Comparison of ENCODE assay signal across 11 mouse cellular contexts in genomic region chr17:87011301-87012019, GRCm38 (mm10). TPM values are rescaled to one million over a fixed set of nuclear protein-coding genes. Genes with fewer than 3 reads are reported as not detected.
DNase-seq lines count a peak whose midpoint lies in the region; ATAC-seq lines count a peak whose summit lies in the region.
"Had no signal": no experiment of that assay in that cellular context is flagged by ENCODE, and none has a peak within 500 bp of the region (broad histone marks: within the 10 kb centered on the region; RNA-seq: fewer than 3 reads in every experiment).

No protein-coding gene starts in this region.

- no peak overlapping the region for H3K4me2 ChIP-seq in forebrain, embryonic 14.5 days (ENCODE audit: low read length)
- H3K4me2 ChIP-seq in forebrain, embryonic 11.5 days (ENCODE audit: low read depth, low read length, severe bottlenecking), result no peak overlapping the region
- no peak overlapping the region for H3K4me2 ChIP-seq in kidney, embryonic 14.5 days (replicated peaks; ENCODE audit: low read depth, low read length)
- H3K4me2 ChIP-seq: embryonic facial prominence, embryonic 13.5 days had no signal

- no peaks in the 10 kb centered on the region for H3K9me3 ChIP-seq in forebrain, embryonic 14.5 days (replicated peaks; ENCODE audit: control insufficient read depth, low read length)
- H3K9me3 ChIP-seq in forebrain, embryonic 11.5 days (ENCODE audit: control insufficient read depth, low read length), result no peaks in the 10 kb centered on the region
- no peaks in the 10 kb centered on the region for H3K9me3 ChIP-seq in kidney, embryonic 14.5 days (ENCODE audit: control insufficient read depth, low read length)
- H3K9me3 ChIP-seq: heart, embryonic 10.5 days had no signal

- no peak overlapping the region for H3K4me3 ChIP-seq in forebrain, embryonic 14.5 days (ENCODE audit: low read depth, low read length)
- no peak overlapping the region for H3K4me3 ChIP-seq in forebrain, embryonic 11.5 days (ENCODE audit: low read depth, low read length)
- H3K4me3 ChIP-seq in kidney, embryonic 14.5 days (ENCODE audit: low read length), result no peak overlapping the region
- H3K4me3 ChIP-seq: embryonic facial prominence, embryonic 13.5 days; heart, embryonic 10.5 days had no signal

- WGBS in forebrain, embryonic 14.5 days, result 71% methylated on average over 13 of the region's 13 CpGs
- 96% methylated on average over 13 of the region's 13 CpGs for WGBS in forebrain, embryonic 11.5 days
- 90% methylated on average over 13 of the region's 13 CpGs for WGBS in kidney, embryonic 14.5 days

- no peaks in the 10 kb centered on the region; the same call in 1 of the 2 replicates for H3K4me1 ChIP-seq in forebrain, embryonic 14.5 days (ENCODE audit: control insufficient read depth, insufficient read depth, low read length)
- H3K4me1 ChIP-seq in forebrain, embryonic 11.5 days (replicated peaks; ENCODE audit: control insufficient read depth, insufficient read depth, low read length), result no peaks in the 10 kb centered on the region
- H3K4me1 ChIP-seq in kidney, embryonic 14.5 days (ENCODE audit: control insufficient read depth, insufficient read depth, low read length), result no peaks in the 10 kb centered on the region
- H3K4me1 ChIP-seq: embryonic facial prominence, embryonic 13.5 days; heart, embryonic 10.5 days had no signal

- peak; percentile 85 for ATAC-seq in forebrain, embryonic 14.5 days
- no peak for ATAC-seq in forebrain, embryonic 11.5 days (replicated peaks; ENCODE audit: low FRiP score)
- ATAC-seq in activated CD4-positive, CD25-positive, alpha-beta regulatory T cell, adult 4 months, result no peak
- ATAC-seq in kidney, embryonic 14.5 days (ENCODE audit: low FRiP score, low TSS enrichment), result no peak

- peak overlapping the region; percentile 65; the same call in 1 of the 2 replicates for H3K27ac ChIP-seq in forebrain, embryonic 14.5 days (ENCODE audit: low read depth, low read length)
- H3K27ac ChIP-seq in forebrain, embryonic 11.5 days (ENCODE audit: low read depth, low read length), result no peak overlapping the region
- no peak overlapping the region for H3K27ac ChIP-seq in kidney, embryonic 14.5 days (ENCODE audit: low read depth, low read length)
- H3K27ac ChIP-seq: embryonic facial prominence, embryonic 13.5 days; heart, embryonic 10.5 days had no signal

- DNase-seq in forebrain, embryonic 14.5 days (ENCODE audit: low spot score), result peak; percentile 83
- DNase-seq in forebrain, embryonic 11.5 days (ENCODE audit: low spot score), result no peak
- peak; percentile 75 for DNase-seq in cerebellum, adult 11 months
- peak; percentile 76 to 92 for DNase-seq in layer of hippocampus, adult 18-20 months (ENCODE audit: low spot score in 2 of 2)
- peak; percentile 74 for DNase-seq in right cerebral cortex, adult 18-20 months
- no peak for DNase-seq in spleen, postnatal 36 days (ENCODE audit: low spot score in 2 of 2)
- DNase-seq: kidney, adult 9 months had no signal

- no peaks in the 10 kb centered on the region for H3K27me3 ChIP-seq in forebrain, embryonic 14.5 days (replicated peaks; ENCODE audit: control insufficient read depth, insufficient read depth, low read length)
- H3K27me3 ChIP-seq in forebrain, embryonic 11.5 days (ENCODE audit: control insufficient read depth, insufficient read depth, low read length), result no peaks in the 10 kb centered on the region
- no peaks in the 10 kb centered on the region for H3K27me3 ChIP-seq in kidney, embryonic 14.5 days (ENCODE audit: control insufficient read depth, insufficient read depth, low read length)
- H3K27me3 ChIP-seq: embryonic facial prominence, embryonic 13.5 days had no signal

- 0 out of 2 replicates have a peak, but pooled peaks cover 5% of the 10 kb centered on the region for H3K36me3 ChIP-seq in forebrain, embryonic 14.5 days (ENCODE audit: control insufficient read depth, insufficient read depth, low read length)
- H3K36me3 ChIP-seq in forebrain, embryonic 11.5 days (ENCODE audit: control insufficient read depth, insufficient read depth, low read length), result peaks cover 2% of the 10 kb centered on the region; the same call in 1 of the 2 replicates
- H3K36me3 ChIP-seq in kidney, embryonic 14.5 days (ENCODE audit: control insufficient read depth, insufficient read depth, low read length), result peaks cover 8% of the 10 kb centered on the region; the same call in 1 of the 2 replicates

- no peak overlapping the region for H3K9ac ChIP-seq in forebrain, embryonic 14.5 days (ENCODE audit: low read length)
- no peak overlapping the region for H3K9ac ChIP-seq in forebrain, embryonic 11.5 days (ENCODE audit: low read length)
- no peak overlapping the region for H3K9ac ChIP-seq in kidney, embryonic 14.5 days (ENCODE audit: low read depth, low read length)
- H3K9ac ChIP-seq: embryonic facial prominence, embryonic 13.5 days had no signal

RNA-seq across cellular contexts. Expression of gene Pigf, which starts 13.7 kb away (rescaled TPM):
- polyA plus RNA-seq in forebrain, embryonic 14.5 days (2014; fragmentation: Nextera tagmentation; extraction: Ambion mirVana), result 34.8 and 35.3 TPM in 2 replicates
- polyA plus RNA-seq in forebrain, embryonic 11.5 days (2014; fragmentation: Nextera tagmentation; extraction: Ambion mirVana), result 38.6 and 43.8 TPM in 2 replicates
- 10 to 100 TPM; 14.7 to 16.2 TPM for total RNA-seq in layer of hippocampus, adult 18-20 months (2021)
- polyA plus RNA-seq in activated CD4-positive, CD25-positive, alpha-beta regulatory T cell, adult 4 months (2017; shearing (Covaris generic)), result 10 to 100 TPM; 19.5 to 25.3 TPM
- 39.3 and 46.1 TPM in 2 replicates for polyA plus RNA-seq in kidney, embryonic 14.5 days (2014; fragmentation: Nextera tagmentation; extraction: Ambion mirVana)

RNA-seq across cellular contexts. Expression of gene Cript, which starts 13.9 kb away (rescaled TPM):
- polyA plus RNA-seq in forebrain, embryonic 14.5 days (2014; fragmentation: Nextera tagmentation; extraction: Ambion mirVana), result 249 and 265 TPM in 2 replicates
- polyA plus RNA-seq in forebrain, embryonic 11.5 days (2014; fragmentation: Nextera tagmentation; extraction: Ambion mirVana), result 147 and 169 TPM in 2 replicates
- 10 to 100 TPM; 54.0 to 57.2 TPM for total RNA-seq in layer of hippocampus, adult 18-20 months (2021)
- polyA plus RNA-seq in activated CD4-positive, CD25-positive, alpha-beta regulatory T cell, adult 4 months (2017; shearing (Covaris generic)), result 100 to 1,000 TPM; 110 to 115 TPM
- polyA plus RNA-seq in kidney, embryonic 14.5 days (2014; fragmentation: Nextera tagmentation; extraction: Ambion mirVana), result 150 and 193 TPM in 2 replicates

RNA-seq across cellular contexts. Expression of gene Rhoq, which starts 48.6 kb away (rescaled TPM):
- 5.2 and 6.2 TPM in 2 replicates for polyA plus RNA-seq in forebrain, embryonic 14.5 days (2014; fragmentation: Nextera tagmentation; extraction: Ambion mirVana)
- polyA plus RNA-seq in forebrain, embryonic 11.5 days (2014; fragmentation: Nextera tagmentation; extraction: Ambion mirVana), result 11.5 TPM in 2 replicates
- total RNA-seq in layer of hippocampus, adult 18-20 months (2021), result 10 to 100 TPM; 39.0 to 48.0 TPM
- 1 to 10 TPM; 3.3 to 3.8 TPM for polyA plus RNA-seq in activated CD4-positive, CD25-positive, alpha-beta regulatory T cell, adult 4 months (2017; shearing (Covaris generic))
- polyA plus RNA-seq in kidney, embryonic 14.5 days (2014; fragmentation: Nextera tagmentation; extraction: Ambion mirVana), result 19.5 and 22.4 TPM in 2 replicates

Comparison
In these comparisons a context has a peak if more than half of its experiments do, and no peak if none do; other contexts are left out.
1. DNase-seq: peak in forebrain, embryonic 14.5 days (single experiment), cerebellum, adult 11 months (single experiment), layer of hippocampus, adult 18-20 months (2 of 2) and right cerebral cortex, adult 18-20 months (single experiment); none in forebrain, embryonic 11.5 days (single experiment) and spleen, postnatal 36 days (0 of 2).